ENCODE assay signal across 10 mouse cellular contexts in the genomic region with DNA sequence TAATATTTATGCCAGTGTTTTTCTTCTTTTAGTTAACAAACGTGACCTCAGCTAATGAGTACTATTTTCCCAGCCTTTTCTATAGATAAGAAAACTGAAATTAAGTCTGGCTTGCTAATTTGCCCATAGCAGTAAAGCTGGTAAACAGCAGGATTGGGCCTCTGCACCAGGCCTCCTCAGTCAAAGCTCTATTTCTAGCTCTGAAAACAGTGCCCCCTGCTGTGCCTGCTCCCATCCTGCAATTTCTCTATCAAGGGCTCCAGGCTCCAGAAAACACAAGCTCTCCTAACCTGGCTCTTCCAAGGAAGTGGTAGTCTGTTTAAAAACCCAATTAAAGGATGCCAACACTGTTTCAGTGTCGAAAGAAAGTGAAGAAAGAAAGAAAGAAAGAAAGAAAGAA.
DNase-seq lines count a peak whose midpoint lies in the region; ATAC-seq and TF ChIP-seq lines count a peak whose summit lies in the region.
"Had no signal": no experiment of that assay in that cellular context is flagged by ENCODE, and none has a peak within 500 bp of the region (broad histone marks: within the 10 kb centered on the region; RNA-seq: fewer than 3 reads in every experiment).

No protein-coding gene starts in this region.

- no peaks in the 10 kb centered on the region for H3K9me3 ChIP-seq in kidney, embryonic 16.5 days (ENCODE audit: low read length)
- no peaks in the 10 kb centered on the region for H3K9me3 ChIP-seq in hindbrain, postnatal 0 days (ENCODE audit: low read length)
- H3K9me3 ChIP-seq: G1E; liver, embryonic 15.5 days had no signal

- no peak overlapping the region for H3K4me3 ChIP-seq in kidney, embryonic 16.5 days (ENCODE audit: low read length)
- H3K4me3 ChIP-seq in hindbrain, postnatal 0 days (ENCODE audit: low read length), result no peak overlapping the region
- H3K4me3 ChIP-seq: liver, embryonic 15.5 days had no signal

- no peak overlapping the region for H3K9ac ChIP-seq in kidney, embryonic 16.5 days (replicated peaks; ENCODE audit: low read length)
- H3K9ac ChIP-seq in hindbrain, postnatal 0 days (replicated peaks; ENCODE audit: low read length), result no peak overlapping the region
- H3K9ac ChIP-seq: liver, embryonic 15.5 days had no signal

- no peak overlapping the region for H3K4me2 ChIP-seq in kidney, embryonic 16.5 days (replicated peaks; ENCODE audit: low read depth, low read length)
- H3K4me2 ChIP-seq in hindbrain, postnatal 0 days (ENCODE audit: low read depth, low read length), result no peak overlapping the region
- H3K4me2 ChIP-seq: liver, embryonic 15.5 days had no signal

- peak; percentile 81 for DNase-seq in kidney, adult 18-20 months
- DNase-seq in cerebellum, adult 11-12 months, result peak; percentile 53
- peak; percentile 73 for DNase-seq in hindbrain, postnatal 0 days (ENCODE audit: low spot score)
- DNase-seq in left cerebral cortex, adult 8-10 months (ENCODE audit: low spot score in 2 of 2), result peak; percentile 43 to 62
- peak; percentile 50 for DNase-seq in neural tube, embryonic 10.5 days (ENCODE audit: extremely low spot score, low spot score)
- peak; percentile 62 for DNase-seq in urinary bladder, postnatal 25 days (ENCODE audit: low spot score)

- peak; percentile 48 for TF ChIP-seq CTCF in hindbrain, postnatal 0 days (IDR thresholded peaks at IDR 0.05; ENCODE audit: low read depth)

- H3K27me3 ChIP-seq in kidney, embryonic 16.5 days (ENCODE audit: insufficient read depth, low read length), result no peaks in the 10 kb centered on the region
- H3K27me3 ChIP-seq in hindbrain, postnatal 0 days (ENCODE audit: insufficient read depth, low read length), result no peaks in the 10 kb centered on the region
- H3K27me3 ChIP-seq: liver, embryonic 15.5 days had no signal

- no peak for ATAC-seq in kidney, embryonic 16.5 days (ENCODE audit: low FRiP score, low TSS enrichment)
- ATAC-seq in frontal cortex, adult (ENCODE audit: low TSS enrichment), result peak; percentile 75
- no peak for ATAC-seq in hindbrain, postnatal 0 days

- 51% methylated on average over 2 of the region's 2 CpGs for WGBS in kidney, embryonic 16.5 days
- WGBS in hindbrain, postnatal 0 days, result 52% methylated on average over 2 of the region's 2 CpGs

- H3K27ac ChIP-seq in kidney, embryonic 16.5 days (ENCODE audit: low read length), result no peak overlapping the region
- H3K27ac ChIP-seq in hindbrain, postnatal 0 days, result no peak overlapping the region
- H3K27ac ChIP-seq: liver, embryonic 15.5 days had no signal

- peaks cover under 1% of the 10 kb centered on the region; the same call in 1 of the 2 replicates for H3K4me1 ChIP-seq in kidney, embryonic 16.5 days (ENCODE audit: insufficient read depth, low read length)
- 0 out of 2 replicates have a peak, but pooled peaks cover 4% of the 10 kb centered on the region for H3K4me1 ChIP-seq in hindbrain, postnatal 0 days (ENCODE audit: insufficient read depth, low read length)
- H3K4me1 ChIP-seq: liver, embryonic 15.5 days had no signal

- no peaks in the 10 kb centered on the region for H3K36me3 ChIP-seq in kidney, embryonic 16.5 days (ENCODE audit: insufficient read depth, low read length)
- H3K36me3 ChIP-seq in hindbrain, postnatal 0 days (ENCODE audit: insufficient read depth, low read length), result no peaks in the 10 kb centered on the region; the same call in 1 of the 2 replicates
- H3K36me3 ChIP-seq: G1E; liver, embryonic 15.5 days had no signal
